ENCODE assay signal across 1 mouse cellular context in the genomic region with DNA sequence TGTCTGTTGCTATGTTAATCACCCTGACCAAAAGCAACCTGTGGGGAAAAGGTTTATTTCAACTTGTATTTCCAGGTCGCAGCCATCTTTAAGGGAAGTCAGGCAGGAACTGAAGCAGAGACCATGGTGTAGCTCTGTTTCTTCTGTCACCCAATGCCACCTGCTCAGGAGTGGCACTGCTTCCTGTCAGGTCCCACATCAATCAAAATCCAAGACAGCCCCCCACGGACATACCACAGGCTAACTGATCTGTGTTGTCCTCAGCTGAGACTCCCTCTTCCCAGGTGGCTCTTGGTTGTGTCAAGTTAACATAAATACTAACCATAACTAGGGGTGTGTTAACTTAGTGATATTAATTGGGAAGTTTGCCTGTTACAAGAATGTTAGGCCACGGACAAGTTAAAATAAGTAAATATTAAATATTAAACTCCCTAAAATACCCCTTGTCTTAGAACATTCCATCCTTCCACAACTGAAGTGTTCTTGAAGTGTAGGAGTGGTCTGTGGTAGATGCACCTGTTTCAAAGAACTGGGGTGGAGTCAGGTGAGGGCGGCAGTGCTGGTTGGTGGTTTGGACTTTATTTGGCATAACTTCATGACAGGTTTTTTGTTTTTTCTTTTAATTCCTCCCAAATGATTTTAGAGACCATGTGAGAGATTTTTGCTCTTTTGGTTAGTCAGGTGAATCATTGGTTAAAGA.
TF ChIP-seq lines count a peak whose summit lies in the region.

No protein-coding gene starts in this region.

TF ChIP-seq in CH12.LX, 34 proteins besides CTCF, POLR2A, EP300 and RAD21:
- TF ChIP-seq ZC3H11A (IDR thresholded peaks at IDR 0.05; ENCODE audit: low read depth, low read length), result no peak
- TF ChIP-seq UBTF (IDR thresholded peaks at IDR 0.05; ENCODE audit: low read depth, low read length), result no peak
- TF ChIP-seq ZNF384 (IDR thresholded peaks at IDR 0.05; ENCODE audit: low read depth, low read length), result no peak
- TF ChIP-seq ZMIZ1 (IDR thresholded peaks at IDR 0.05; ENCODE audit: low read depth, low read length), result no peak
